Mouse (Mus musculus) layer of hippocampus, adult 11-12 months (tissue): Measurements from ENCODE around the gene Cnbd2.
A peak's percentile ranks its signal among the peaks of the same experiment; 100 is the strongest.

Experiments
- DNase-seq: peaks from one replicate; pipeline ENCODE4 v3.0.0; 2022; ENCODE audit warnings: low spot score

Cnbd2 gene

GRCm38 (mm10) chr2:156311841-156312291 lies 233 bp upstream of the Cnbd2 start:
- DNase-seq = peak; percentile 37

- no peak for DNase-seq
Measured at GRCm38 (mm10) chr2:156313153-156313552, 1.1 kb downstream of the Cnbd2 start.

GRCm38 (mm10) chr2:156314811-156315210 lies 2.7 kb downstream of the Cnbd2 start:
- DNase-seq = no peak

GRCm38 (mm10) chr2:156318491-156318890 lies 6.4 kb downstream of the Cnbd2 start:
- no peak for DNase-seq

- DNase-seq = no peak
Measured at GRCm38 (mm10) chr2:156321538-156321937, 9.4 kb downstream of the Cnbd2 start.

- DNase-seq = peak; percentile 44
Measured at GRCm38 (mm10) chr2:156324116-156324588, 12.1 kb downstream of the Cnbd2 start.

- no peak for DNase-seq
Measured at GRCm38 (mm10) chr2:156324681-156325080, 12.6 kb downstream of the Cnbd2 start.

- DNase-seq = no peak
Measured at GRCm38 (mm10) chr2:156330681-156331080, 18.6 kb downstream of the Cnbd2 start.

- no peak for DNase-seq
Measured at GRCm38 (mm10) chr2:156331446-156331965, 19.4 kb downstream of the Cnbd2 start.

- no peak for DNase-seq
Measured at GRCm38 (mm10) chr2:156340078-156340477, 28.0 kb downstream of the Cnbd2 start.

- no peak for DNase-seq
Measured at GRCm38 (mm10) chr2:156344775-156345532, 32.9 kb downstream of the Cnbd2 start.

- no peak for DNase-seq
Measured at GRCm38 (mm10) chr2:156348812-156349211, 36.7 kb downstream of the Cnbd2 start.

- no peak for DNase-seq
Measured at GRCm38 (mm10) chr2:156349286-156349848, 37.3 kb downstream of the Cnbd2 start.

GRCm38 (mm10) chr2:156351243-156351642 lies 39.1 kb downstream of the Cnbd2 start:
- no peak for DNase-seq

GRCm38 (mm10) chr2:156352413-156353165 lies 40.5 kb downstream of the Cnbd2 start:
- no peak for DNase-seq

GRCm38 (mm10) chr2:156353265-156353692 lies 41.2 kb downstream of the Cnbd2 start:
- DNase-seq = peak; percentile 11

- DNase-seq = peak; percentile 49
Measured at GRCm38 (mm10) chr2:156356031-156356430, 43.9 kb downstream of the Cnbd2 start.

GRCm38 (mm10) chr2:156368465-156368864 lies 56.4 kb downstream of the Cnbd2 start:
- no peak for DNase-seq

- no peak for DNase-seq
Measured at GRCm38 (mm10) chr2:156370896-156371295, 58.8 kb downstream of the Cnbd2 start.

GRCm38 (mm10) chr2:156376956-156377355 lies 64.9 kb downstream of the Cnbd2 start:
- no peak for DNase-seq

- DNase-seq = peak; percentile 43
Measured at GRCm38 (mm10) chr2:156379929-156380328, 67.8 kb downstream of the Cnbd2 start.

- no peak for DNase-seq
Measured at GRCm38 (mm10) chr2:156381350-156381749, 69.3 kb downstream of the Cnbd2 start.
